Mouse (Mus musculus): ENCODE measurements around the gene Micu1.
A peak's percentile ranks its signal among the peaks of the same experiment; 100 is the strongest.
"Not testable (repeated sequence)": the region's sequence is repeated elsewhere in the genome, so short reads cannot be mapped to it uniquely, and the experiment has no call there.

Gene Micu1

GRCm38 (mm10) chr10:59702207-59703032 lies at the start of gene Micu1:
TSS of gene Micu1 (plus strand) at chr10:59702477.
- DNase-seq (ENCODE audit: low read depth, low spot score) = peak; percentile 99

DNA sequence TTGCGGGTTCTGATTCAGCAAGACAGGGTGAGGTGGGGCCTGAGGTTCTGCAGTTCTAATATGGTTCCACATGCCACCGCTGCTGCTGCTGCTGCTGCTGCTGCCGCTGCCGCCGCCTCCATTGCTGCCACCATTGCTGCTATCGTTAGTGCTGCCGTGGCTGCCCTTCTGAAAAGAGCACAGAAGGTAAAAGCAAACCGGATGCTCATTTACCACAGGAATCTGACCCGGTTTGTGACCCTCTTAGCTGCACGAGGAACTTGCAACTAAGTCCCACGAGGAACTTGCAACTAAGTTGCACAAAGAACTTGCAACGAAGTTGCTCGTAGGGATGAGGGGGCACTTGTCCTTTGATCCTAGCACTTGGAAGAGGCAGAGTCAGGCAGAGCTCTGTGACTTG lies 45.5 kb upstream of the Micu1 start:
- DNase-seq (ENCODE audit: low read depth, low spot score) = no peak

- no peak for DNase-seq (ENCODE audit: low read depth, low spot score)
Observed at GRCm38 (mm10) chr10:59664765-59665164, 37.5 kb upstream of the Micu1 start.

- no peak for DNase-seq (ENCODE audit: low read depth, low spot score)
Observed at GRCm38 (mm10) chr10:59665503-59666291, 36.6 kb upstream of the Micu1 start.

- peak; percentile 24 for DNase-seq (ENCODE audit: low read depth, low spot score)
Observed at GRCm38 (mm10) chr10:59667377-59667776, 34.9 kb upstream of the Micu1 start.

- no peak for DNase-seq (ENCODE audit: low read depth, low spot score)
Observed at GRCm38 (mm10) chr10:59668491-59668890, 33.8 kb upstream of the Micu1 start.

DNA sequence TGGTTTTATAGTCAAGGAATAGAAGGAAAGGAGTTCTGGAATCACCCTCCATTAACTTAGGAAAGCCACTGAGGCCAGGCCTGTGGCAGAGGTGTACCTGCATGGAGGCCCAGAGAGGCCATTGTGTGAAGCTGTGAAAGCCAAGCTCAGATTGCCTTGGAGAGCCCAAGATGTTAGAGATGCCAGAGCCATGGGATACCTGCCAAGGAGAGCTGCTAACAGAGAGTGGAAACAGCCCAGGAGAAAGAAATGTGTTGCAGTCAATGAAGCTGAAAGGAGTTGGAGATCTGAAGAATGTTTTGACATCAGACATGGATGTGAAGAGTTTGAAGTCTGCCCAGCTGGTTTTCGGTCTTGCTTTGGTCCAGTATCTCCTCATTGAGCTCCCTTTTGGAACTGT lies 24.4 kb upstream of the Micu1 start:
- no peak for DNase-seq (ENCODE audit: low read depth, low spot score)

GRCm38 (mm10) chr10:59679189-59679588 lies 23.1 kb upstream of the Micu1 start:
- no peak for DNase-seq (ENCODE audit: low read depth, low spot score)

- DNase-seq (ENCODE audit: low read depth, low spot score) = not testable (repeated sequence)
Observed at GRCm38 (mm10) chr10:59685586-59685985, 16.7 kb upstream of the Micu1 start.

- DNase-seq (ENCODE audit: low read depth, low spot score) = no peak
Observed at GRCm38 (mm10) chr10:59687126-59687525, 15.2 kb upstream of the Micu1 start.

DNA sequence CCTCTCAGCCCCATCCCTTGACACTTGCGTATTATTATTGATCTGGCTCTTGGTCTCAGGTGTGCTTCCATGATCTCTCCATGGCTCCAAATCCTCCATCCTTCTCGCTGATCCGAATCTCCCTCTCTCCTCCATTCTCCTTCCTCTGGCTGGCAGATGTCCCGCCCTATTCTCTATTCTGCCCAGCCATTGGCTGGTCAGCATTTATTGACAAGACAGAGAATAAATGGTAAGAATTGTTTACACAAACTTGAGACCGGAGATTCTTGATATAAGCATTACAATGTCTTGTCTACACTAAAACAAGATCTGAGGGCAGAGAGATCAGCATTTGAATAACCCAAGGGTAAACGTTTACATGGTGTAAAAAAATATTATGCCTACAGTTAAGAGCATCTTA lies 12.4 kb upstream of the Micu1 start:
- peak; percentile 54 for DNase-seq (ENCODE audit: low read depth, low spot score)

- no peak for DNase-seq (ENCODE audit: low read depth, low spot score)
Observed at GRCm38 (mm10) chr10:59692441-59692840, 9.8 kb upstream of the Micu1 start.

- no peak for DNase-seq (ENCODE audit: low read depth, low spot score)
Observed at GRCm38 (mm10) chr10:59694104-59694503, 8.2 kb upstream of the Micu1 start.

DNA sequence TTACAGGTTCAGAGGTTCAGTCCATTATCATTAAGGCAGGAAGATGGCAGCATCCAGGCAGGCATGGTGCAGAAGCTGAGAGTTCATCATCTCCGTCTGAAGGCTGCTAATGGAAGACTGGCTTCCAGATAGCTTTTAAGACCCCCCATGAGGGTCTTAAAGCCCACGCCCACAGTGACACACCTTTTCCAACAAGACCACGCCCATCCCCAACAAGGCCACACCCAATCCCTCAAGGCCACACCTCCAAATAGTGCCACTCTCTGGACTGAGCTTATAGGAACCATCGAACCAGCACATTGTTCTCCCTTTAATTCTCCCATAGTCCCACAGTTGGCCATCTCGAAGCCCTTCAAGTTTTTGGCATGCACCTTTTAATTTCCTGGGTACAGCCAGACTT lies 2.8 kb upstream of the Micu1 start:
- peak; percentile 80 for DNase-seq (ENCODE audit: low read depth, low spot score)

DNA sequence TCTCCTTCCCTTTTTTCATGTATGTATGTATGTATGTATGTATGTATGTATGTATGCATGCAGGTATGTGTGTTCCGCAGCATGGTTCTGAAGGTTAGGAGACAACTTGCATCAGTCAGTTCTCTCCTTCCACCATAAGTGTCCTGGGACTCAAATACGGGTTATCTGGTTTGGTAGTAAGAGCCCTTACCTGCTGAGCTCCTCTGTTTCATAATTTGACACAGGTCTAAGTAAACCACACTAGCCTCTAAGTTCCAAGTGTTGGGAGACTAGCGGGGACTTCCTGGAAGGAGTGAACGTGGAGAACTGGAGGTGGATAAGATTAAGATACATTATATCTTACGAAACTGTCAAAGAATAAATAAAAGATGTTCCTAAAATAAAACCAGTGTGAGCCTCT lies 472 bp upstream of the Micu1 start:
- DNase-seq (ENCODE audit: low read depth, low spot score) = no peak

DNA sequence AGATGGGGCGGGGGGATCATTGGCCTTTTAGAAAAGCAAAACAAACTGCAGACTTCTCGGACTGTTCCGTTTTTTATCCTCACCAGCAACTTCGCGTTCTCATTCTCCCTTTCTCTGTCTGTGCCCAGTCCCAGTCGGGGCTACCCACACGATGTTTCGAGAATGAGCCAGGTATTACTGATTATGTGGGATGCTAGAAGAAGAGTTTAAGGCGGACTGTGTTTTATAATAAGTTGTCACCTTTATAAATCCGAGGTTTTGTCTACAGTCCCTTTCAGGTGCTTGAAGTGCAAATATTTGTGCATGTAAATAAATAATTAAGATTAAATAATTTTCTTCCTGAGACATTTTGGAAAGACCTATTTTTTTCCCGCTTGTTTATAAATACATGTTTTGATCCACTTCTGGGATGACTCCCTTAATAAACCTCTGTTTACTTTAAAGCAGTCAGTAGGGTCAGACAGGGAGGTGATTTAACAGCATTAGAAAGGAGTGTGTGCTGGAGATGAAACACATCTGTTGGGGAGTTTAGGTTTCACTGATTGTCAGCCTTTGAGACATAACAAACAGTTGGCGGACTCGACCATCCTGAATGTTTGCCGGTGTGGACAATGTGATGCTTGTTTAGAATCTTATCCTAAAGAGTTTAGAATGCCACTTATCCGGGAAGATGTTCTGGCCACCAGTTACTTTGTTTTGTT lies 933 bp downstream of the Micu1 start:
- no peak for DNase-seq (ENCODE audit: low read depth, low spot score)

- DNase-seq (ENCODE audit: low read depth, low spot score) = no peak
Observed at GRCm38 (mm10) chr10:59706991-59707546, 4.8 kb downstream of the Micu1 start.

GRCm38 (mm10) chr10:59707595-59707994 lies 5.3 kb downstream of the Micu1 start:
- DNase-seq (ENCODE audit: low read depth, low spot score) = no peak

- no peak for DNase-seq (ENCODE audit: low read depth, low spot score)
Observed at GRCm38 (mm10) chr10:59709281-59709680, 7.0 kb downstream of the Micu1 start.

- DNase-seq (ENCODE audit: low read depth, low spot score) = peak; percentile 93
Observed at GRCm38 (mm10) chr10:59710246-59710645, 8.0 kb downstream of the Micu1 start.

DNA sequence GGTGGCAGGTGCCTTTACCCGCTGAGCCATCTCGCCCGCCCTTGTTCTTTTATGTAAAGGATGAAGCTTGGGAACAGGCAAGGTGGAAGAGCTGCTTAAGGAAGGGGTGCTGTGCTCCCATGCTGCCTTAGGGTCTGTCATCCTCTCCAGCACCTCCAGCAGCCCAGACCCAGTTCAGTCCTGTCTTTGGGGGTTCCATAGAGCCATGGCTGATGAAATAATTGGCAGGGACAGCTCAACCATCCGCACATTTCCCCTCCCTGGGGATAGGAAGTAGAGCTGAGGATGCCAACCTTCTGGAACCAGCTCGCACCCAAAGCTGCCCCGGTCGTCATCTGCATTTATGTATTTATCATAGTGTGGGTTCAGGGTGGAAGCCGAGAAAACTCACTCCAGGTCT lies 9.8 kb downstream of the Micu1 start:
- DNase-seq (ENCODE audit: low read depth, low spot score) = no peak

DNA sequence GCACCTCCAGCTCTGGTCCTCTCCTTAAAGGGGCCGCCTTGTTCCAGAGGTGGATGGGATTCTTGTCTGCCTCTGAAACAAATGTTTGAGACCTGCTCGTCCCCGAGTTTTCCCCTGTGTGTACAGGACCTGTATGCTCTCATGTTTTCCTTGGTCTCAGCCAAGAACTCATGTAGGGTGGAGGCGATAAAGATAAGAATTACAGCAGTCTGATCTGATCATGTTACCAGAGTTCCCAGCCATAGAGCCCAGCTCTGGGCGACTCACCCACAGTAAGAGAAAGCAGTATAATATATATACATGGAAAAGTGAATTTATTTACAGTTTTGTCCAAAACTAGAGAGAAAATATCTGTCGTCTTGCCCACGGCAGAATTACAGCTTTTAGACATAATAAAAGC lies 17.7 kb downstream of the Micu1 start:
- no peak for DNase-seq (ENCODE audit: low read depth, low spot score)

All from R1 (cell line).